Mouse (Mus musculus): ENCODE results near the gene Cxcl13. TPM values are rescaled to one million over a fixed set of nuclear protein-coding genes. Genes with fewer than 3 reads are reported as not detected.

Gene Cxcl13
- total RNA-seq (2021), result not detected
- long read RNA-seq, experiment 1, result 0 reads
- long read RNA-seq, experiment 2, result 0 reads

DNA sequence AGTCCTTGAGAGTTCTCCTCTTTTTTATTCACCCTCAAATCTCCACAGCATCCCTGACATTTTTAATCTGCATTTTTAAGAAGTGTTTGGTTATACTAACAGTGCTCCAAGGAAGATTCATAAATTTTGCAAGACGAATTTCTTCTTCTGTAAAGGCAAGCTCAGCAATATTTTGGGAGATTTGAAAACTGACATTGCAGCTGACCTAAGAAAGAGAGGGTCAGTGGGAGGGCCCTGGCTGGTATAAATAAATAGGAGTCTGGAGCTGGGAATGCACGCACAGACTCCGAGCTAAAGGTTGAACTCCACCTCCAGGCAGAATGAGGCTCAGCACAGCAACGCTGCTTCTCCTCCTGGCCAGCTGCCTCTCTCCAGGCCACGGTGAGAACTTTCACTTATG lies at the start of gene Cxcl13:
Gene Cxcl13 (plus strand): TSS at position 301 of the 400 bp plus-strand sequence.
- no peak for DNase-seq

DNA sequence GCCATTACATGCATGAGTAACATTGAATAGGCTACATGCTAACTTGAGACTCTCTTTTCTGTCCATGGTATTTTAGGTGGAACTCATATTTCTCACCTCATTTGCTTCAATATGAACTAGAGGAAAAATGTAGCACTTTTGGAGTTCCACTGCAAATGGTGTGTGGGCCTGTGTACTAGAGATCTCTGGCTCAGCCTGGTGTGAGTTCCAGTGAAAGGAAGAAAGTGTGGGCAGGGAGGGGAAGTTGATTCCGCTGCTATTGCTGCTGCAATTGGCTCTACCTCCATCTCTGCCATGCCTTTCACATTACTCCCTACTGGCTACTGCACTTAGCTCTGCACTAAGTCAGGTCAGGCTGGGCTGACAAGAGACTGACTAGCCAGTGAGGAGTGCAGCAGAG lies 45.7 kb upstream of the Cxcl13 start:
- no peak for DNase-seq

DNA sequence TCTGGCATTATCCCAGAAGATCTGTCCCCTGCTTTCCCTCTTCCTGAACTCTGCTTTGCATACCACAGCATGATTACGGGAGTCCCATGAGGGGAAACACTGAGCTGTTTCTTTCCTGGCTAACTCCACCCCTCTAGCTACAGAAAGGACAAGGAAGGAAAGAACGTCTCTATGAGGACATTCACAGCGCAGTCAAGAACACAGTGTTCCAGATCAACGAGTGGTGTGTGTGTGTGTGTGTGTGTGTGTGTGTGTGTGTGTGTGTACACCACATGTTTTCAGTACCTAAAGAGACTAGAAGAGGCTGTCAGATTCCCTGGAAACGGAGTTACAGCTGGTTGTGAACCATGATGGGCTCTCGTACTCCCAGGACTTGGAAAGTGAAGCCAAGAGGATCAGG lies 38.3 kb upstream of the Cxcl13 start:
- no peak for DNase-seq

DNA sequence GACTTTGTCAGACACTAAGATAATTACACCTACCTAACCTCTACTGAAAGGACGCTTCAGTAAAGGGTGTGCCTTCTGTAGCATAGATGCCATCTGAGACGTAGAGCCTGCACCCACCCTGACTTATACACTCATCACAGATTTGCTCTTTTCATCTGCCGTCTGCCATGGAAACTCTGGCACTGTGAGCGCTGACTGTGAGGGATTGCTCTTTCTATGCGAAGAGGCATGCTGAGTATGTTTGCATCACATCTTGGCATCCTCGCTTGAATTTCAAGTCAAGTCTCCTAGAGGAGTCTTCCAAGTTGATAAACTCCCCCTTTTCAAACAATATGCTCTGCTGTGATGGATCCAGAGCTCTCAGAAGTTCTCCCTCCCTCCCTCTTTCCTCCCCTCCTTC lies 32.7 kb upstream of the Cxcl13 start:
- DNase-seq, result no peak

DNA sequence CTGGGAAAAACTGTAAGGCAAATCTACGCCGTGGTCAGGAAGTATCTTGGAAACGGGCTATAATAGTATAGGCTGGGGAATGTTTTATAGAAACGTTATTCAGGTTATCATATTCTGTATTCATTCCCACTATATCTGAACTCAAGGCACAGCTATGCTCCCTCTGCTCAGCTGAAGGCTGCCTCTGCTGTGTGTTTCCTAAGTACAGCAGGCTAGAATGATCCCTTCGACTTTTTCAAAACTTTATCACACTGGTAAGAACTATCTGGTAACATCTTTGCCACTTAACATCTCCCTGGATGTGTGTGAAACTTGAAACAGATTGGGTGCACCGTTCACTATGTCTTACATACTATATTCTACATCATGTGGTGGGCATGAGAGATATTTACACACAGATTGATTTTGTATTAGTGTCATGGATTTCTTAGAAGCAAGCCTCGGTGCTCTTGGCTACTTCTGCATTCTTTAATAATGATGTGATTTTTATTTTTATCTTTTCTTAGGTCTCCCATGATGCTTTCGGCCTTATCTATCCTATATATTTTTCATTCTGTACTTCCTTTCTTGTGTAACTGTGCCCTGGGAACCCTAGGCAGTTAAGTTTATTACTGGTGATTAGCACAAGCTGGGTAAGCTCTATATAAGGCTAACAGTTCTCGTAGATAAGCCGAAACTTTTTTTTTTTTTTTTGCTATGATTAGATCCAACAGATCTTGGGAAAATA lies 31.4 kb upstream of the Cxcl13 start:
- no peak for DNase-seq

DNA sequence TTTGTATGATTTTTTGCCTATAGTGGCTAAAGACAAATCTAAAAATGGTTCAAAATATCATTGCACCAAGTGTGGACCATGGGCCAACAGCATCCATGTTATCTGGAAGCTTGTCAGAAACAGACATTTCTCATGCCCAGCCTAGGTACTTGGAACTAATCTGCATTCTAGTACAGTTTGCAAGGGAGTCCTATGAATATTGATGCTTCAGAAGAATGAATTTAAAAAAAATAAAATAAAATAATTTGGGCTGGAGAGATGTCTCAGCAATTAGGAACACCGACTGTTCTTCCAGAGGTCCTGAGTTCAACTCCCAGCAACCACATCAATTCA lies 30.9 kb upstream of the Cxcl13 start:
- no peak for DNase-seq

DNA sequence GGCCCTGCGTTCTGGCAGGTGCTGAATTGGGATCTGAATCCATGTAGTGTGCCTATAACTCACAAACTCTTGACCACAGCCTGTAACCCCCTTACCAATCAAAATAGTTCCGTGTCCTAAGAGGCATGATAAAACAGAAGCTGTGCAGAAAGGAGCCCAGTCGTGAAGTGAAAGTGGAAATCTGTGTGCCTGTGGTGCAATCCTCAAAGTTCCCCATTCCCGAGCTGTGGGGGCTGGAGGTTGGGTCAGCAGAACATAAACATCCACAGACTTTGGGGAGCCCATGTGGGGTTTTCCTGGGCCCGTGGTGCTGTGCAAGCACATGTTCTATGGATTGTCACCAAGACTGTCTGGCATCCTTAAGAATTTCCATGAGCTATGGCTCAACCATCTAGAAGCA lies 21.7 kb upstream of the Cxcl13 start:
- no peak for DNase-seq

DNA sequence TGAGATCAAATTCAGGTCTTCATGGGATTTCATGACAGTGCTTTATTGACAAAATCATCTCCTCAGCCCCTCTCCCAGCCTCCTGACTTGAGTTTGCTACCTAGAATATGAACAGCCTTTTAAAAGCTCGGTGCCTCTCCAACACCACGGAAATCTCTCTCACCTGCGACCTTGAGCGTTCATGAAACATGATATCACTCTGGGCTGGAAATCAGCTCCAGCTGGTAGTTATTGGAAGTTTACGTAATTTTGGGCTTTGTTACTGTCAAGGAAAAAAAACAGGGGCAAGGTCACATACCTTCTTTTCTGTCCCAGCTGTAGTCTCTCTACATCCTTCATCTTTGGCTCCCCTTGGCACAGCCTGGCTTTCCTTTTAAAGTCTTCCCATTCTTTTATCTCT lies 20.7 kb upstream of the Cxcl13 start:
- no peak for DNase-seq

DNA sequence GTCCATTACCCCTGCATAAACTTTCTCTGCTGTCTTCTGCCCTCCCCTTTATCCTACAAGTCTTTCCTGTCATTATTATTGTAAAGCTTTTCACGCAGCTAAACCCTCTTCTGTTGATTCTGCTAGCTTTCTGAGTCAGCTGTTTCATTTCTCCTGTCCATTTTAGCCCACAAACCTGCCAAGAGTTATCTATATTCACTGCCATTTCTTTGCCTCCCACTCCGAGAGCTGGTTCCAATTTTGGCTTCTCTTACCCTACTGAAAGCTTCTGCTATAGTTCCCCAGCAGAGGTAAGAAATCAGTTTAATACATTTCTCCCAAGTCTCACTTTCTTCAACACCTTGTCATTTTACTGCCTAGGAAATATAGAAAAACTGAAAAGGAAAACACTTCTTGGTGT lies 19.6 kb upstream of the Cxcl13 start:
- no peak for DNase-seq

DNA sequence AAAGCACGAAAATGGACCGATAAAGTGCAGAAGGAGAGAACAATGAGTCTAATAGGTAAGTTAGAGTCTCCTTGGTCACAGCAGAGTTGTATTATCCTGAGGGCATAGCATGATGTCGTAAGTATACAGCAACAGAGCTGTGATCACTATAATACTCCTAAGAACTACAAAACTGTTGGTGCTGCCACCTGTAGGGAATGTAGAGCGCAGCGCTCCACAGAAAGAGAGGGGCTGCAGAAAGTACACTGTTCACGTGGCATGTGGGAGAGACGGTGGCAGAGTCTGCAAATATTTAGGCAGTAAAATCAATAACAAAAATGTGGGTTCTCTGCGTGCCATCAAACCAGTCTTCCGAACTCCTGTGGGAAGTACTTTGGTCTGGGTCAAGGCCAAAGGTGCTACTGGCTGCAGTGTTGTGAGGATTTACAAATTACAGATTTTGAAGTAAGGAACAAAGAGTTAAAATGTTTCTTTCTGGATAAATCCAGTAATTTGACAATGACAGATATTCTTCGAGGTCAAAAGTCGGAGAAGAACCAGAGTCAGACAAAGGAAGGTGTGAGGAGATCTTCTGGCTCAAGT lies 18.6 kb upstream of the Cxcl13 start:
- DNase-seq, result no peak

DNA sequence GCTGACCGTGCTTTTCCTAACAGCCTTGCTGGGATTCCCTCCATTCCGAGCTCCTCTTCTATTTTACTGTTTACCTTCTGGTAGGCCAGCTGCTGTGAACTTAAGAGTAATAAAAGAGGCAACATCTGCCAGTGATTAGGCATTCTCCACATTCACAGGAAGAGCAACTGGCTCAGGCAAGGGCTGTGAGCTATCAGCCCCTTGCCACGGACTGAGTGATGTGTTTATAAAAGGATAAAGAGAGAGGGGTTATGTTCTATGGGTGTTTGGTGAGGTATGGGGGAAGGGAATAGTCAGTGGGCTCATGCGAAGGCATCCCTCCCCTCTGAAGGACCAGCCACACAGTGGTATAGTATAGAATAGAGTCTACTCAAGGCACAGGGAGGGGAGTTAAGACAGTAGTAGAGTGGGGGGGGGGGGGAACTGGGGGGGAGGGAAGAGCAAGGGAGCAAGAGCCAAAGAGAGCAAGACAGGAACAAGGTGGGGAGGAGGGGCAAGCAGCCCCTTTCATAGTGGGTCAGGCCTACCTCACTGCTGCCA lies 16.0 kb upstream of the Cxcl13 start:
- DNase-seq, result no peak

DNA sequence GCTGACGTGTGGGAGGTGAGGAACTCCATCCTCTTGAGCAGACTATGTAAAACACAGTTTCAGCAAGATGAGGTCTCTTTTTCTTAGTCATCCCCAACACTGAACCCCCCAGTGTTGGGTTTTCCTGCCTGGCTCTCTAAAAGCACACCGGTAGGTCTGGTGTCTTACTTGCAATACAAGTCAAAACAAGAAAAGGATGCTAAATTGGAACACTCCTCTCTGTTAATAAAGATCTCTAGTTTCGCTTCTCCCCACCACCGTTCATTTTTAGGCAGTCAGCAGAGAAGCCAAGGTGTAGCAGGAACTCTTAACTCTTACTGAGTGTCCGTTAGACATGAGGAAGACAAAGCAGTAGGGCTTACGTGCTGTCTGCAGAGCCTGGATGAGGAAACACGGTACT lies 15.2 kb upstream of the Cxcl13 start:
- no peak for DNase-seq

DNA sequence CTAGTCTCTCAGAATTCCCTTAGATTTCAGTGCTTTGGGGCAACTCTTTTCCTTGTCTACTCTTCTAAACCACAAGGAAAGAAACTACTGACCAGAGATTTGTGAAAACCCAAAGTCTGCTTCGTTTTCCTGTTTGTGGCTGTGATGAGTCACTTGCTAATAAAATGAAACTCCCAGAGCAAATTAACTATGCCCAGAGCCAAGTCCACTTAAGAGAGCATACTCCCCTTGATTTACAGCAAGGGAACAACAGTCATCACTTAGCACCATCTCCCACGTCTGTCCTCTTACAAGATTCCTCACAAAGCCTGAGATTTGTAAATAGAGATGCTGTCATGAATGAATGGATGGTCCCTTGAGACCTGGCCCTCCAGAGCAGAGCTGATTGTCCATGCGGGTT lies 11.6 kb upstream of the Cxcl13 start:
- no peak for DNase-seq

DNA sequence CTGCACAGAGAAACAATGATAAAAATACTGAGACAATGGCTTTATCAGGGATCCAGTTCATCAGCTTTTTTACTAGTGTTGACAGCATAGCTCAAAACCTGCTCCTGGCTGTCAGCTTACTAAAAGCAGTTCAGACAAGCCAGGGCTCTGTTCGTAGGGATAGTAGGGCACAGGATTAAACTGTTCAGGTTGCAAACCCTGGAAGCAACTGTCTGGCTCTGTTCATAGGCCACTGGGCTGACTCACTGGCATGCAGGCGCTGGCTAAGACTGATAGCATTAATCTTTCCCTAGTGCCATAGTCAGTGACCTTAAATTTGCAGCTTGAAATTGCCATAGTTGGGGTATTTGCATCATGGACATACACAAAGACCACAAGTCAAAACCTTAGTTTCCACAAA lies 10.4 kb upstream of the Cxcl13 start:
- DNase-seq, result no peak

DNA sequence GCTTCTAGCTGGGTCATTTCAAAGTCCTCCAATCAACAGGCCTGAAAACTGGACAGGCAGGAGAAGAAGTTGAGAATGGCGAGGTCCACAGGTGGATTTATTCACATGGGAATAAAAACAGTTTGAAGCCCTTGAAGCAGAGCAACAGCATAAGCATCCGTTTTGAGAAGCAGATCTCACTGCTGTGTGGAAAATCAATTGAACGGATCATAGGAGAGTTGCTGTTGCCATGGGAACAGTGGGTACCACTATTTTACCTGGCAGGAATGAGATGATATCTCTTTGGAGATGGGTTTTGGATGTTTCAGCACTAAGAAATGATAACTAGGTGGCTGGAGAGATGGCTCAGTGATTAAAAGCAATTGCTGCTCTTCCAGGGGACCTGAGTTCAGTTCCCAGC lies 8.1 kb upstream of the Cxcl13 start:
- DNase-seq, result no peak

DNA sequence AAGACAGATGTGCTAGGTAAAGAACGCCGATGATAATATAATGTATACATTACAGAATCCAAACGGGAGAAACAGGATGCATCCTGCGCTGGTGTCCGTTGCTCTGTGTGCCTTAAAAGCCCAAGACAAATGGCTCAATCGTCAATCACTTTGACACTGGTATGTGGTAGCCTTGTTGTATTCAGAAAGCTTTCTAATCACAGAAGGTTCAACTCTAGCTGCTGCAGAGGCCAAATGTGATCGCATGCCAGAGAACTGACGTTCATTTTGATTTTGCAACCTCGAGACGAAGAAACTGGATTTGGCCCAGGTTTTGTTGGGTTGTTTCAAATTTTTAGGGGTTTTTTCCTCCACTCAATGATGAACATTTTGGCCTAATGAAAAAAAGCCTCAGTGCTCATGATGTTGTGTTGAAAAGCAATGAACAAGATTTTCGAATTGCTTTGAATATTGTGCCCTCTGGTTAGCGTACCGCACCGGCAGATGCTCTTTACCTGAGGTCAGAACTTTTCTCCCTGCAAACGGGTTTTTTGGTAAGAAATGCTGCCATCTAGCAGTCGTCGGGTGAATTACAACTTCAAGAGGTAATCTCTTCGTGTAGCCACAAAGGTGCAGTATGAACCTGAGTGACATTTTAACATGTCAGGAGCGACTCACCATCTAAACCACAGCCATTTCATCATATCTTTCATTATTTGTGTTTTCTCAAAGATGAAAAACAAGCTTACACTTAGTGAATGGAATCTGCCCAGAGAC lies 6.6 kb upstream of the Cxcl13 start:
- DNase-seq, result peak; percentile 41

DNA sequence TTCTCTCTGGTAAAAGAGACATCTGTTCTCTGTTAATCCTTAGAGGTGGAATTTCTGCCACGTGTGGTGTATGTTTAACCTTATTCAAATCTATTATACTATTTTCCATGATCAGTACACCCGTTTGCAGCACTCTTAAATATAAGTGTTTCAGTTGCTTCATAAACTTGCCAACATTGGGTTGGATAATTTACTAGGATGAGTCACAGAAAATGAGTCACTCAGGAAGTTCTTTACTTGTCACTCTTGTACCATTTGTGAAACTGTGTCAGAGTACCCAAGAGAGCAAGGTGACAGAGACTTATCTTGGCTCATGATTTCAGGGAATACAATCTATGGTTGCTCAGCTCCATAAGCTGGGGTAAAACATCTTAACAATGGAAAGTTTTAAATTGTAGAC lies 8.2 kb downstream of the Cxcl13 start:
- DNase-seq, result no peak

DNA sequence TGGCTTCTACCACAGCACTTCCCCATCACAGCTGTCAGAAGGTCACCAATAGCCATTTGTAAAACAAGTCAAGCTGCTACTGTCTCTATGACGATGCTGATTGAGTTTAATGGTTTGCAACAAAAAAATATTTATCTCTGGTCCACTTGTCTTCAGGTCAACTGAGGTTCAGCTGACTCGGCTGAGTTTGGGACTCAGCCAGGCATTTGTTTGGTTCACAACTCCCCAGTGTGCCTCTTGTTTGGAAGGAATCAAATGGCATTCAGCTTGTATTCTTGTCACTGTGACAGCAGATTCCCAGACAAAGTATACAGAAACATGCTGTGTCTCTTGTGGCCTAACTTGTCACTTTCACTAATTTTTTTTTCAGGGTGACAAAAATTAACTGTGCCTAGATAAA lies 9.9 kb downstream of the Cxcl13 start:
- no peak for DNase-seq

DNA sequence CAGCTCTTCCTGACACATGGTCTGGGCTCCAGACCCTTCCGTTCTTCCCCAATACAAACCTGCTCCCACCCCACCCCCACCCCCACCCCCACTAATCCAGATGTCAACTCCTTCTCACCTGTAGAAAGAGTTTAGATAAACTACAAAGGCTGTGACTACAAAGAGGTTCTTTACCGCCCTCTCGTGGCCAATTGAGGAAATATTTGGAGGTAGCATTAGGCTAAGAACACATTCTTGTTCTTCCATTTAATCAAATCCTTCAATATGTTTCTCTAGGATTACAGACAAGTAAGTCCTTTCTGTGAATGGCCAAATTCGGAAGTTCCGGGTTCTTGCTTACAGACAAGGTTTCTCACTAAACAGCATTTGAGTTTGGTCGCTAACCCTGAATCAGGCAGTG lies 14.1 kb downstream of the Cxcl13 start:
- peak; percentile 58 for DNase-seq

DNA sequence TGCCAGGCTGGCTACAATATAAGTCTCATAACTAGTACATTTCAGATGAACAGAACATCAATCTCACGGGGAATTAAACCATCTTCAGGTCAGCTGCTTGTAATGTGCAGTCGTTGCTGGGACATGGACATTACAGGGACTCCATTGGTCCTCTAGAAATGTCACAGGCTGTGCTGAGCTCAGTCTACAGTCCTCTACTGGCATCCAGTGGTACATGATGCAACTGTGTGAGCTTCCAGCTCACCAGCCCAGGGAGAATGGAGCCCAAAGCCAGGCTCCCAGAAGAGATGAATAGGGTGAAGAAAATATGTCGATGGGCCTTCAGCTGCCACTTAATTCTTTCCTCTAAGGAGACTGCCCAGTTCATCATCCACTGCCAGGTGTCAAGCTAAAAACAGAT lies 15.5 kb downstream of the Cxcl13 start:
- DNase-seq, result no peak

DNA sequence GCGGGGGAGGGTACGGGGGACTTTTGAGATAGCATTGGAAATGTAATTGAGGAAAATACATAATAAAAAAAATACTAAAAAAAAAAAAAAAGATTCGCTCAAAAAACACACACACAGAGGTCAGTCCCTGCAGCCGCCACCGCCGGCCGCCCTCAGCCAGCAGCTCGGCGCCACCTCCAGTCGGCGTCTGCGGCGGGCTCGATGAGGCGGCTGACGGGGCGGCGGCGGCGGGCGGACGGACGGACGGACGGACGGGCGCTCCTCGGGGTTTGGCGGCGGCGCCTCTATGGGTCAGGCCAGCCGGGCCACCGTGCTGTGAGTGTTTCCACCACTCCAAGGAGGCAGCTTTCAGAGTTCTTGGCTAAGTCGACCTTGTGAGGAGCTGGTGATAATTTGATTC lies 17.1 kb downstream of the Cxcl13 start:
- DNase-seq, result peak; percentile 6

DNA sequence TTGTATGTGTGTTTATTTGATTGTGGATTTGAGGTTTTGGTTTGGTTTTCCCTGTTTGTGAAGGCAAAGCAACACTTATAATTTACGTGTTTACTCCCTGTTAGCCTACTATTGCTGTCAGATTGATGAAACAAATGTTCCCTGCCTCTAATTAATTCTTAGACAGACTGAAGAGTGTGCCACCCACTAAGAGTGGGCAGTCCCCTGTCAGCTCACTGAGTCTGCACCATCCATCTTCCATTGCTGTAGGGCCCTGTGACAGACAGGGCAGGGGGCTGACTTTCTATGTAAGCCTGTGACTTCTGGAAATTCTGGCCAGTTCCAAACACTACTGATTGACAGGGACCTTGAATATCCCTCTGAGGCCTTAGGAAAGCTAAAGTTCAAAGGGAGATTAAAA lies 19.5 kb downstream of the Cxcl13 start:
- no peak for DNase-seq

DNA sequence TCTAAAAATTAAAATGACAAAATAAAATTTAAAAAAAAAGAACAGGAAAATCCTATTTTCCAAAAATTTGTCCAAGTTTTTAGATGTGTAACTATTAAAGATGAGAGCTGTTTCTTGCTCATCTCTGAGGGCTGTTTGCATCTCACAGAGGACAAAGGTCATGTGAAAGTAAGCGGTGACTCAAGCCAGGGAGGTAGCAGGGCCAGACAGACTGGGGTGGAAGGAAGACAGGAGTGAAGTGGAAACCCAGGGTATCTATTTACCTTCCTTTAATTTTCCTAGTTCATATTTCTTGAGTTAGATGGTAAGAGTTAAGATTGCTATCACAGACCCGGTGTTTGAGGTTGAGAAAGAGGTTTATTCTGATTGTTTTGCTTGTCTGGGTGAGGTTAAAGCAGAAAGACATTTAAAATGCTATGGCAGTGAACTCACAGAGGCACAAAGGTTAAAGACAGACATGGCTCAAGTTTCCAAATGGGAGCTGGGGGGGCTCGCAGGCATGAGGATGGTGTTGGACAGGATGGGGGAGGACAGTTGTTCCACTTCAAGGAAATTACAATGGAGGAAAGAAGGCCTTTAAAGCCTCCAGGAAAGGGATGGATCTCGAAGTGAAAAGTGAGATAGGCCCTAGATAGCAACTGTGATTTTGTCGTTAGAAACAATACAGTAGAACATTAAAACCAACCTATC lies 27.2 kb downstream of the Cxcl13 start:
- no peak for DNase-seq

All from gastrocnemius, postnatal 10 days (tissue).